Mouse (Mus musculus) brain, embryonic 18.5 days (tissue): Measurements from ENCODE around the gene Stxbp2.
"Not testable (repeated sequence)": the region's sequence is repeated elsewhere in the genome, so short reads cannot be mapped to it uniquely, and the experiment has no call there.

Experiments used
- DNase-seq: peaks from one replicate; pipeline ENCODE4 v3.0.0-alpha.2; 2012; ENCODE audit warnings: low read depth, low spot score

Gene Stxbp2

GRCm38 (mm10) chr8:3630647-3631477 lies at the start of gene Stxbp2:
Stxbp2 (plus strand) TSS chr8:3630955.
- peak; percentile 22 for DNase-seq

- DNase-seq = not testable (repeated sequence)
These were observed 48.8 kb upstream of the Stxbp2 start for GRCm38 (mm10) chr8:3581961-3582360.

- no peak for DNase-seq
These were observed 44.3 kb upstream of the Stxbp2 start for GRCm38 (mm10) chr8:3586452-3586851.

GRCm38 (mm10) chr8:3586993-3587390 lies 43.8 kb upstream of the Stxbp2 start, which contains the start of gene Camsap3:
Camsap3 (plus strand) TSS chr8:3587293.
- no peak for DNase-seq

GRCm38 (mm10) chr8:3587391-3588257 lies 43.1 kb upstream of the Stxbp2 start:
- DNase-seq = peak; percentile 42

GRCm38 (mm10) chr8:3588258-3588633 lies 42.5 kb upstream of the Stxbp2 start:
- DNase-seq = no peak

GRCm38 (mm10) chr8:3593470-3593869 lies 37.3 kb upstream of the Stxbp2 start:
- DNase-seq = no peak

- DNase-seq = no peak
These were observed 36.3 kb upstream of the Stxbp2 start for GRCm38 (mm10) chr8:3594466-3594865.

GRCm38 (mm10) chr8:3598054-3598453 lies 32.7 kb upstream of the Stxbp2 start:
- no peak for DNase-seq

- DNase-seq = no peak
These were observed 31.5 kb upstream of the Stxbp2 start for GRCm38 (mm10) chr8:3599219-3599618.

GRCm38 (mm10) chr8:3600401-3600800 lies 30.4 kb upstream of the Stxbp2 start:
- DNase-seq = no peak

GRCm38 (mm10) chr8:3603439-3603838 lies 27.3 kb upstream of the Stxbp2 start:
- no peak for DNase-seq

GRCm38 (mm10) chr8:3606593-3606992 lies 24.2 kb upstream of the Stxbp2 start:
- no peak for DNase-seq

GRCm38 (mm10) chr8:3607822-3608221 lies 22.9 kb upstream of the Stxbp2 start:
- no peak for DNase-seq

- no peak for DNase-seq
These were observed 21.5 kb upstream of the Stxbp2 start for GRCm38 (mm10) chr8:3609046-3609815.

- no peak for DNase-seq
These were observed 21.0 kb upstream of the Stxbp2 start for GRCm38 (mm10) chr8:3609816-3610150.

- DNase-seq = peak; percentile 99
These were observed 9.4 kb upstream of the Stxbp2 start, which contains the start of the genes Xab2 and Pet100 for GRCm38 (mm10) chr8:3621199-3621970. Xab2 (minus strand) TSS chr8:3621316. Pet100 (plus strand) TSS chr8:3621548.

- DNase-seq = no peak
These were observed 8.6 kb upstream of the Stxbp2 start for GRCm38 (mm10) chr8:3622119-3622518.

- DNase-seq = no peak
These were observed 5.3 kb upstream of the Stxbp2 start, which contains the start of gene Pcp2 for GRCm38 (mm10) chr8:3625445-3625844. Pcp2 (minus strand) TSS chr8:3625545.

- no peak for DNase-seq
These were observed 3.8 kb upstream of the Stxbp2 start for GRCm38 (mm10) chr8:3626971-3627370.

- no peak for DNase-seq
These were observed 2.7 kb upstream of the Stxbp2 start for GRCm38 (mm10) chr8:3628014-3628413.
